In the genomic region with DNA sequence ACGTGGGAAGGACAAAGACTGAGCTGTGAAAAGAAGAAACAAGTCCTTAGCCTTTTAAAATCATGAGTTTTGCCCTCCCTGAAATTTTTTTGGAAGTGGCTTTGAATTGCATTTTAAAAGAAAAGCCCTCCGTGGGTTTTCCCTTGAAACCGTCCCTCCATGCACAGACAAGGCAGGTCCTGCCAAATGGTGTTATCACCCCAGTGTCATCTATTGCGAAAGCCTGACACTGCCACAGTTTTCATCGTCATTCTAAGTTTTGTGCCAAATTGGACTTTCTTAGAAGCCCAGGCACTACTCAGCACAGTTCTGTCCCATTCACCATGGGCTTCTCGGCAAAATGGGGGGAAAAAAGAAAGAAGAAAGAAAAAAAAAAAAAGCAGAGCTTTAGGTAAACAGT, we compare ENCODE assay signal across 22 mouse cellular contexts. TPM values are rescaled to one million over a fixed set of nuclear protein-coding genes. Genes with fewer than 3 reads are reported as not detected.
DNase-seq lines count a peak whose midpoint lies in the region; ATAC-seq and TF ChIP-seq lines count a peak whose summit lies in the region.
"Had no signal": no experiment of that assay in that cellular context is flagged by ENCODE, and none has a peak within 500 bp of the region (broad histone marks: within the 10 kb centered on the region; RNA-seq: fewer than 3 reads in every experiment).

No protein-coding gene starts in this region.

- TF ChIP-seq EP300 in liver, postnatal 0 days (IDR thresholded peaks at IDR 0.05; ENCODE audit: low read depth), result no peak

- 0 out of 2 replicates have a peak, but pooled peaks cover 2% of the 10 kb centered on the region for H3K4me1 ChIP-seq in heart, embryonic 15.5 days (replicated peaks)
- no peaks in the 10 kb centered on the region; the same call in 1 of the 2 replicates for H3K4me1 ChIP-seq in liver, postnatal 0 days (ENCODE audit: insufficient read depth)
- 0 out of 2 replicates have a peak, but pooled peaks cover 5% of the 10 kb centered on the region for H3K4me1 ChIP-seq in liver, embryonic 12.5 days
- H3K4me1 ChIP-seq in E14TG2a.4 (replicated peaks; ENCODE audit: low read depth, low read length), result peaks cover 33% of the 10 kb centered on the region
- H3K4me1 ChIP-seq in stomach, embryonic 14.5 days (ENCODE audit: control insufficient read depth, insufficient read depth, low read length), result no peaks in the 10 kb centered on the region
- no peaks in the 10 kb centered on the region for H3K4me1 ChIP-seq in midbrain, embryonic 16.5 days (ENCODE audit: control insufficient read depth, insufficient read depth, low read length)
- H3K4me1 ChIP-seq: embryonic facial prominence, embryonic 10.5 days; hindbrain, embryonic 13.5 days had no signal

- 55% methylated on average over 6 of the region's 6 CpGs for WGBS in heart, embryonic 15.5 days
- 26% methylated on average over 6 of the region's 6 CpGs for WGBS in liver, postnatal 0 days (ENCODE audit: insufficient replicate concordance)
- 42% methylated on average over 6 of the region's 6 CpGs for WGBS in liver, embryonic 12.5 days (ENCODE audit: insufficient replicate concordance)
- WGBS in stomach, embryonic 14.5 days, result 53% methylated on average over 6 of the region's 6 CpGs
- 74% methylated on average over 6 of the region's 6 CpGs for WGBS in midbrain, embryonic 16.5 days

- H3K36me3 ChIP-seq in heart, embryonic 15.5 days, result peaks cover 2% of the 10 kb centered on the region; the same call in 1 of the 2 replicates
- no peaks in the 10 kb centered on the region for H3K36me3 ChIP-seq in liver, postnatal 0 days (replicated peaks; ENCODE audit: insufficient read depth, low read length)
- no peaks in the 10 kb centered on the region for H3K36me3 ChIP-seq in liver, embryonic 12.5 days
- H3K36me3 ChIP-seq in E14TG2a.4 (ENCODE audit: insufficient read depth, low read length), result peaks cover 3% of the 10 kb centered on the region; the same call in 1 of the 2 replicates
- H3K36me3 ChIP-seq in stomach, embryonic 14.5 days (ENCODE audit: control insufficient read depth, insufficient read depth, low read length), result no peaks in the 10 kb centered on the region
- H3K36me3 ChIP-seq in midbrain, embryonic 16.5 days (ENCODE audit: control insufficient read depth, insufficient read depth, low read length), result no peaks in the 10 kb centered on the region
- H3K36me3 ChIP-seq: hindbrain, embryonic 13.5 days had no signal

- no peaks in the 10 kb centered on the region for H3K27me3 ChIP-seq in heart, embryonic 15.5 days
- H3K27me3 ChIP-seq in liver, postnatal 0 days (ENCODE audit: insufficient read depth, low read length), result no peaks in the 10 kb centered on the region
- H3K27me3 ChIP-seq in liver, embryonic 12.5 days (replicated peaks), result no peaks in the 10 kb centered on the region
- H3K27me3 ChIP-seq in E14TG2a.4 (ENCODE audit: insufficient read depth, low read length), result peaks cover 7% of the 10 kb centered on the region
- no peaks in the 10 kb centered on the region for H3K27me3 ChIP-seq in stomach, embryonic 14.5 days (ENCODE audit: control insufficient read depth, insufficient read depth, low read length)
- H3K27me3 ChIP-seq in midbrain, embryonic 16.5 days (ENCODE audit: control insufficient read depth, insufficient read depth, low read depth, low read length), result no peaks in the 10 kb centered on the region
- H3K27me3 ChIP-seq: hindbrain, embryonic 13.5 days had no signal

- H3K9ac ChIP-seq in heart, embryonic 15.5 days, result no peak overlapping the region
- H3K9ac ChIP-seq in liver, postnatal 0 days (replicated peaks), result no peak overlapping the region
- no peak overlapping the region for H3K9ac ChIP-seq in liver, embryonic 12.5 days
- no peak overlapping the region for H3K9ac ChIP-seq in stomach, embryonic 14.5 days (replicated peaks; ENCODE audit: low read depth, low read length)
- no peak overlapping the region for H3K9ac ChIP-seq in midbrain, embryonic 16.5 days (ENCODE audit: low read depth, low read length)
- H3K9ac ChIP-seq: forebrain, postnatal 0 days; hindbrain, embryonic 13.5 days; liver, embryonic 14.5 days had no signal

- no peak overlapping the region for H3K27ac ChIP-seq in heart, embryonic 15.5 days
- H3K27ac ChIP-seq in liver, postnatal 0 days (ENCODE audit: low read depth), result no peak overlapping the region
- no peak overlapping the region for H3K27ac ChIP-seq in liver, embryonic 12.5 days
- H3K27ac ChIP-seq in stomach, embryonic 14.5 days (ENCODE audit: low read length), result no peak overlapping the region
- no peak overlapping the region for H3K27ac ChIP-seq in midbrain, embryonic 16.5 days (ENCODE audit: low read length)
- H3K27ac ChIP-seq: embryonic facial prominence, embryonic 10.5 days; gastrocnemius, adult 2 months; hindbrain, embryonic 13.5 days; liver, embryonic 14.5 days had no signal

- no peak for TF ChIP-seq CTCF in liver, postnatal 0 days (IDR thresholded peaks at IDR 0.05; ENCODE audit: low read depth)
- TF ChIP-seq CTCF in E14TG2a.4 (conservative IDR thresholded peaks at IDR 0.05; ENCODE audit: low read length), result no peak

- H3K9me3 ChIP-seq in heart, embryonic 15.5 days (replicated peaks), result no peaks in the 10 kb centered on the region
- H3K9me3 ChIP-seq in liver, postnatal 0 days (ENCODE audit: low read length), result no peaks in the 10 kb centered on the region
- H3K9me3 ChIP-seq in liver, embryonic 12.5 days (replicated peaks), result no peaks in the 10 kb centered on the region
- H3K9me3 ChIP-seq in E14TG2a.4 (ENCODE audit: low read length), result no peaks in the 10 kb centered on the region
- no peaks in the 10 kb centered on the region for H3K9me3 ChIP-seq in stomach, embryonic 14.5 days (ENCODE audit: control insufficient read depth, low read depth, low read length)
- no peaks in the 10 kb centered on the region for H3K9me3 ChIP-seq in midbrain, embryonic 16.5 days (replicated peaks; ENCODE audit: control insufficient read depth, low read length, poor library complexity, severe bottlenecking)
- H3K9me3 ChIP-seq: embryonic facial prominence, embryonic 10.5 days; hindbrain, embryonic 13.5 days had no signal

- no peak for ATAC-seq in heart, embryonic 15.5 days (replicated peaks; ENCODE audit: insufficient number of reproducible peaks, insufficient read depth, low FRiP score, low read depth)
- peak; percentile 43; the same call in 1 of the 2 replicates for ATAC-seq in liver, postnatal 0 days
- ATAC-seq in liver, embryonic 12.5 days, result no peak
- ATAC-seq in stomach, embryonic 14.5 days (ENCODE audit: insufficient number of reproducible peaks, insufficient read depth, low FRiP score, low read depth), result no peak
- ATAC-seq in midbrain, embryonic 16.5 days, result no peak
- ATAC-seq: forebrain, postnatal 0 days; intestine, postnatal 0 days had no signal

- H3K4me3 ChIP-seq in heart, embryonic 15.5 days, result no peak overlapping the region
- no peak overlapping the region for H3K4me3 ChIP-seq in liver, postnatal 0 days (ENCODE audit: low read depth, low read length)
- no peak overlapping the region for H3K4me3 ChIP-seq in liver, embryonic 12.5 days
- peak overlapping the region; percentile 21; the same call in 1 of the 2 replicates for H3K4me3 ChIP-seq in E14TG2a.4 (replicated peaks; ENCODE audit: low read length)
- no peak overlapping the region for H3K4me3 ChIP-seq in stomach, embryonic 14.5 days (ENCODE audit: low read depth, low read length)
- H3K4me3 ChIP-seq in midbrain, embryonic 16.5 days (ENCODE audit: low read depth, low read length), result no peak overlapping the region
- H3K4me3 ChIP-seq: embryonic facial prominence, embryonic 10.5 days; erythroblast, embryonic 14.5 days; gastrocnemius, adult 2 months; hindbrain, embryonic 13.5 days; myocyte had no signal

- no peak for DNase-seq in heart, adult 18-20 months
- no peak for DNase-seq in liver, postnatal 0 days
- DNase-seq: cerebellum, postnatal 14 days; forebrain, postnatal 0 days; gastrocnemius, adult 2 months; retina, postnatal 1 day had no signal

- peak overlapping the region; percentile 25; the same call in 1 of the 2 replicates for H3K4me2 ChIP-seq in heart, embryonic 15.5 days
- H3K4me2 ChIP-seq in liver, postnatal 0 days (ENCODE audit: low read depth, low read length), result peak overlapping the region; percentile 26
- no peak overlapping the region for H3K4me2 ChIP-seq in liver, embryonic 12.5 days
- peak overlapping the region; percentile 18; the same call in 1 of the 2 replicates for H3K4me2 ChIP-seq in stomach, embryonic 14.5 days (replicated peaks; ENCODE audit: low read depth, low read length)
- no peak overlapping the region for H3K4me2 ChIP-seq in midbrain, embryonic 16.5 days (ENCODE audit: low read length)
- H3K4me2 ChIP-seq: hindbrain, embryonic 13.5 days had no signal

RNA-seq across cellular contexts. Expression of gene Pygo1, which starts 11.9 kb away (rescaled TPM):
- polyA plus RNA-seq in heart, embryonic 15.5 days (2015; fragmentation: Nextera tagmentation; extraction: Ambion mirVana), result 2.1 and 2.6 TPM in 2 replicates
- 10 to 100 TPM; 13.5 to 14.9 TPM for total RNA-seq in heart, adult 18-20 months (2021)
- polyA plus RNA-seq in liver, postnatal 0 days (2015; fragmentation: Nextera tagmentation; extraction: Ambion mirVana), result 0.06 and 0.08 TPM in 2 replicates
- 0.35 and 0.48 TPM in 2 replicates for polyA plus RNA-seq in liver, embryonic 12.5 days (2016; fragmentation: Nextera tagmentation; extraction: Ambion mirVana)
- 6.8 and 7.4 TPM in 2 replicates for polyA plus RNA-seq in stomach, embryonic 14.5 days (2014; fragmentation: Nextera tagmentation; extraction: Ambion mirVana)
- polyA plus RNA-seq in midbrain, embryonic 16.5 days (2015; fragmentation: Nextera tagmentation; extraction: Ambion mirVana), result 13.5 and 14.2 TPM in 2 replicates
- total RNA-seq: neutrophil, adult 5-6 weeks had no signal
- polyA plus RNA-seq: erythroblast, embryonic 14.5 days had no signal

RNA-seq across cellular contexts. Expression of gene Dyx1c1, which starts 45.0 kb away (rescaled TPM):
- 0.58 and 0.85 TPM in 2 replicates for polyA plus RNA-seq in heart, embryonic 15.5 days (2015; fragmentation: Nextera tagmentation; extraction: Ambion mirVana)
- total RNA-seq in heart, adult 18-20 months (2021), result under 1 TPM; 0.30 to 0.57 TPM
- polyA plus RNA-seq in liver, postnatal 0 days (2015; fragmentation: Nextera tagmentation; extraction: Ambion mirVana), result 0.19 and 0.26 TPM in 2 replicates
- polyA plus RNA-seq in liver, embryonic 12.5 days (2016; fragmentation: Nextera tagmentation; extraction: Ambion mirVana), result 0.10 and 0.37 TPM in 2 replicates
- 0.85 and 1.7 TPM in 2 replicates for polyA plus RNA-seq in stomach, embryonic 14.5 days (2014; fragmentation: Nextera tagmentation; extraction: Ambion mirVana)
- polyA plus RNA-seq in midbrain, embryonic 16.5 days (2015; fragmentation: Nextera tagmentation; extraction: Ambion mirVana), result 2.6 and 2.8 TPM in 2 replicates
- polyA plus RNA-seq: erythroblast, embryonic 14.5 days; myocyte had no signal

RNA-seq across cellular contexts. Expression of gene Gm44503, which starts 45.1 kb away (rescaled TPM):
- not detected in 2 replicates for polyA plus RNA-seq in heart, embryonic 15.5 days (2015; fragmentation: Nextera tagmentation; extraction: Ambion mirVana)
- not detected for total RNA-seq in heart, adult 18-20 months (2021)
- not detected in 2 replicates for polyA plus RNA-seq in liver, postnatal 0 days (2015; fragmentation: Nextera tagmentation; extraction: Ambion mirVana)
- polyA plus RNA-seq in liver, embryonic 12.5 days (2016; fragmentation: Nextera tagmentation; extraction: Ambion mirVana), result 0.13 TPM in 1 of 2 replicates, not detected in the other
- not detected in 2 replicates for polyA plus RNA-seq in stomach, embryonic 14.5 days (2014; fragmentation: Nextera tagmentation; extraction: Ambion mirVana)
- not detected in 2 replicates for polyA plus RNA-seq in midbrain, embryonic 16.5 days (2015; fragmentation: Nextera tagmentation; extraction: Ambion mirVana)
- total RNA-seq: gastrocnemius, adult 2 months; left cerebral cortex, postnatal 36 days had no signal
- polyA plus RNA-seq: embryonic facial prominence, embryonic 10.5 days; forebrain, postnatal 0 days; hindbrain, embryonic 13.5 days; intestine, postnatal 0 days; large intestine, adult 2 months; liver, embryonic 14.5 days; small intestine, adult 2 months; testis, adult 2 months had no signal

Comparison
In these comparisons a context has a peak if more than half of its experiments do, and no peak if none do; other contexts are left out.
1. H3K4me2 ChIP-seq: peak in heart, embryonic 15.5 days (single experiment), liver, postnatal 0 days (single experiment) and stomach, embryonic 14.5 days (single experiment); none in liver, embryonic 12.5 days (single experiment) and midbrain, embryonic 16.5 days (single experiment).